Mouse (Mus musculus) cerebellum, postnatal 10 days (tissue): ENCODE results near the gene Olfr584.

Experiments
- DNase-seq, 2 experiments: peaks; one replicate each; pipeline ENCODE4 v3.0.0; 2021; ENCODE audit warnings: mixed read lengths in 2 of 2

The Olfr584 gene

GRCm38 (mm10) chr7:103081585-103081984 lies at the start of gene Olfr584:
Olfr584 (plus strand) TSS chr7:103081885.
- DNase-seq, result no peak

GRCm38 (mm10) chr7:103037724-103038123 lies 44.0 kb upstream of the Olfr584 start, which contains the start of gene Olfr582:
Olfr582 (plus strand) TSS chr7:103038024.
- no peak for DNase-seq

GRCm38 (mm10) chr7:103051000-103051399 lies 30.7 kb upstream of the Olfr584 start, which contains the start of gene Olfr583:
Olfr583 (plus strand) TSS chr7:103051300.
- DNase-seq, result no peak

GRCm38 (mm10) chr7:103097420-103097819 lies 15.7 kb downstream of the Olfr584 start, which contains the start of gene Olfr585:
Olfr585 (plus strand) TSS chr7:103097720.
- DNase-seq, result no peak

GRCm38 (mm10) chr7:103119406-103119805 lies 37.7 kb downstream of the Olfr584 start:
- peak in 1 of 2 experiments; percentile 1 for DNase-seq

- DNase-seq, result no peak
Measured at GRCm38 (mm10) chr7:103125538-103125937, 43.9 kb downstream of the Olfr584 start, which contains the start of gene Olfr586. Olfr586 (minus strand) TSS chr7:103125638.
